10 mouse cellular contexts compared by ENCODE assay signal in the genomic region with DNA sequence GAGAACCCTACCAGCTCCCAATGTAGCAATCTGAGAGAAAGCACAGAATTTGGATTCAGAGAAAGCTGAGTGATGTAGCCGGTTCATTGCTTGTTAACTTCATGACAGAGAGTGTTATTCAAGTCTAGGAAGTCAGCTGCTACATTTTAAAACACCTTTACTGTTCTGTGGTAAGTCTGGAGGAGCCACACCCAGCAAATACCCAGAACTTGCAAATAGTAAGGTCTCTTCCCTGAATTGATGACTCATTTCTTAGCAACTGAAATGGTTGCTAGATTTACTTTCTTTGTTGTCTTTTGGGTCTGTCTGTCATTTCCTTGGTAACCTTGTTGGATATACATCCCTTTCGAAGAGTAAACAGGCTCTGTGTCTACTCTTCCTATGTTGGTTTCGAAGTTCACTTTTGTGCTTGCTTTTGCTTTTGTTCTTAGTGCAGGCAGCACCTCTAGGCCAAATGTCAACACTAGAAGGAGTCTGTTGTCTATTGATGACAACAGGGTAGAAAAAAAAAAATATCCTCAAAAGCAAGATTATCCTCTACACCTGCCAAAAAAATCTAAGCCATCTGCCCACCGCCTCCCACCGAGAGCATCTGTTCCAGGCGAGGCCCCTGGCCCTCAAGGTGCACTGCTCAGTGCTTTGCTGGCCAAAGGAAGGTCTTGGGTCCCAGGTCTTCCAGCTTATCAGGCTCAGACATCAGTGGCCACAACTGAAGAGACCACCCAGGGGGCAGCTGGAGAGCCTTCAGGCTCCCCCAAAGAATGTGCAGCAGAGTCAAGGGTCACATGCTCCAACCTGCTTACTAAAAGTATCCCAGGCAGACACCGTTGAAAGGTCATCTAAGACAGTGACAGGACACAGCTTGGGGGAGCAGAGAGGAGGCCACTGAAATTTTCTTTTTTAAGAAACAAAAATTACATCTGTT.
DNase-seq lines count a peak whose midpoint lies in the region; ATAC-seq and TF ChIP-seq lines count a peak whose summit lies in the region.
"Had no signal": no experiment of that assay in that cellular context is flagged by ENCODE, and none has a peak within 500 bp of the region (broad histone marks: within the 10 kb centered on the region; RNA-seq: fewer than 3 reads in every experiment).

No protein-coding gene starts in this region.

- TF ChIP-seq CTCF in left cerebral cortex, adult 2 months (IDR thresholded peaks at IDR 0.05): no peak

- ATAC-seq in activated CD4-positive, CD25-positive, alpha-beta regulatory T cell, adult 4 months: peak; percentile 93
- no peak for ATAC-seq in hindbrain, embryonic 12.5 days (ENCODE audit: low FRiP score)
- 0 out of 2 replicates have a peak, but pooled peaks have one; percentile 19 for ATAC-seq in neutrophil, adult 5-6 weeks (ENCODE audit: extremely low read depth, insufficient number of reproducible peaks, low FRiP score, poor library complexity, severe bottlenecking)
- no peak for ATAC-seq in liver, embryonic 12.5 days
- ATAC-seq: Patski had no signal

- no peak overlapping the region for H3K4me3 ChIP-seq in left cerebral cortex, adult 2 months
- H3K4me3 ChIP-seq in hindbrain, embryonic 12.5 days: no peak overlapping the region
- no peak overlapping the region for H3K4me3 ChIP-seq in liver, embryonic 12.5 days
- H3K4me3 ChIP-seq: hindbrain, embryonic 15.5 days had no signal

- H3K36me3 ChIP-seq in hindbrain, embryonic 12.5 days: no peaks in the 10 kb centered on the region
- no peaks in the 10 kb centered on the region for H3K36me3 ChIP-seq in liver, embryonic 12.5 days
- H3K36me3 ChIP-seq: hindbrain, embryonic 15.5 days had no signal

- no peak overlapping the region for H3K9ac ChIP-seq in hindbrain, embryonic 12.5 days
- H3K9ac ChIP-seq in liver, embryonic 12.5 days: no peak overlapping the region
- H3K9ac ChIP-seq: hindbrain, embryonic 15.5 days had no signal

- no peak overlapping the region for H3K27ac ChIP-seq in left cerebral cortex, adult 2 months
- peak overlapping the region; percentile 40; the same call in 1 of the 2 replicates for H3K27ac ChIP-seq in hindbrain, embryonic 12.5 days
- no peak overlapping the region for H3K27ac ChIP-seq in liver, embryonic 12.5 days
- H3K27ac ChIP-seq: hindbrain, embryonic 15.5 days had no signal

- DNase-seq in left cerebral cortex, postnatal 4 days: peak; percentile 76
- no peak for DNase-seq in left cerebral cortex, adult 2 months (ENCODE audit: extremely low spot score in 1 of 2, low spot score in 2 of 2)
- DNase-seq in gastrocnemius, postnatal 14 days: no peak
- DNase-seq: thymus, adult 2 months had no signal

- peaks cover 35% of the 10 kb centered on the region for H3K4me1 ChIP-seq in hindbrain, embryonic 12.5 days
- no peaks in the 10 kb centered on the region for H3K4me1 ChIP-seq in liver, embryonic 12.5 days

- no peaks in the 10 kb centered on the region for H3K9me3 ChIP-seq in hindbrain, embryonic 12.5 days (replicated peaks)
- H3K9me3 ChIP-seq in liver, embryonic 12.5 days (replicated peaks): no peaks in the 10 kb centered on the region
- H3K9me3 ChIP-seq: hindbrain, embryonic 15.5 days had no signal

- WGBS in hindbrain, embryonic 12.5 days: 61% methylated on average over 7 of the region's 7 CpGs
- 64% methylated on average over 7 of the region's 7 CpGs for WGBS in liver, embryonic 12.5 days (ENCODE audit: insufficient replicate concordance)

- no peak overlapping the region for H3K4me2 ChIP-seq in hindbrain, embryonic 12.5 days (replicated peaks)
- H3K4me2 ChIP-seq in liver, embryonic 12.5 days: no peak overlapping the region
- H3K4me2 ChIP-seq: hindbrain, embryonic 15.5 days had no signal

- intact Hi-C loops in left cerebral cortex, postnatal 4 days (cut with DNase I): no loop called here
- intact Hi-C loops in left cerebral cortex, adult 2 months (cut with DNase I): no loop called here
- intact Hi-C loops in gastrocnemius, postnatal 14 days (cut with DNase I; ENCODE audit: low total_unique reads): no loop called here

- no peaks in the 10 kb centered on the region for H3K27me3 ChIP-seq in hindbrain, embryonic 12.5 days
- H3K27me3 ChIP-seq in liver, embryonic 12.5 days (replicated peaks): no peaks in the 10 kb centered on the region
- H3K27me3 ChIP-seq: hindbrain, embryonic 15.5 days; Patski had no signal

Comparison
In these comparisons a context has a peak if more than half of its experiments do, and no peak if none do; other contexts are left out.
1. ATAC-seq: peak in activated CD4-positive, CD25-positive, alpha-beta regulatory T cell, adult 4 months (single experiment) and neutrophil, adult 5-6 weeks (single experiment); none in hindbrain, embryonic 12.5 days (single experiment) and liver, embryonic 12.5 days (single experiment).